Mouse (Mus musculus): Measurements from ENCODE around the gene Slc7a6. TPM values are rescaled to one million over a fixed set of nuclear protein-coding genes. Genes with fewer than 3 reads are reported as not detected.

The Slc7a6 gene
- polyA plus RNA-seq, 2 experiments, result 42.1 to 55.7 TPM

DNA sequence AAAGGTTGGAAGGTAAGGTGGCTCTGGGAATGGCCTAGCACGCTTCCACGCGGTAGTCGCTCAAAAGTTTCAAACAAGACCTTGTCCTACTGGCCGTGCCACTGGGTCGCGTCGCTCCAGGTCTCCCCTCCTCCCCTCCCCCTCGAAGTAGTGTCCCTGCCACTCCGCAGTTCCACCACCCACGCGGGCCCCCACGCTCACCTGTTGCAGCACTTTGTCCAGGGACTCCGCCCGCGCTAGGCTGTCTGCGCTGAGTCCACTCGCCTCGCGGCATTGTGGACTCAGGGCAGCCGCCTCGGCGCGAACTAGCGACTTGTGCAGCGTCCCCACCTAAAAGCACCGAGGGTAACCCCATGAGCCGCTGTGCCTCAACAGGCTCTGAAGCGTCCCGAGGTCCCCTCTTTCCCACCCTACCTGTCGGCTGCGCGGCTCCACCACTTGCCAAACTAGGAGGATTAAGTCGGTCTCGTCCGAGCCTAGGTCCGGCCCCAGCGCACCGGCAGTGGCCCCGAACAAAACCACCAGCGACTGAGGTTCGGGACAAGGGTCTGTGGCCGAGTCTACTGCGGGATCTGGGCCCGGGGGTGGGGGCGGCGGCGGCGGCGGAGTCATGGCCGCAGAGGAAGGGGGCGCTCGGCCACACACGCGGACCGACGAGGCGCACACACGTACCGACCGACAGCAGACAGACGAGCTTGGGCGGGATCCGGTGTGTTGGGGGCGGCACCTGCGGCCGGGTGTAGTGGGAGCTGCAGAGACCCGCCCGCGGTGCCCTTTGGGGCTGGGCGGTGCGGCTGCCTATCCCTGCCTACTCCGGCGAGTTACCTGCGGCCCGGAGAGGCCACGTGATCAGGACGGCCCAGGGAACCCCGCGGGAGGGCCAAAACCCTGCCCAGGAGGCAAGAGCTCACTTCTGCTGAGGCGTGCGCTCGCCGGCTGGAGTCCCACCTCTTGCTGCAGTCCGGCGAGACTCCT is 32.2 kb upstream of the Slc7a6 start, which contains the start of gene Esrp2:
Gene Esrp2 (minus strand): TSS at position 819 of the 975 bp plus-strand sequence.
- Histone ChIP-seq H3K9me3 (ENCODE audit: control insufficient read depth, low read length) (no peaks in the 10 kb centered on the region), H3K4me3 (replicated peaks; ENCODE audit: low read length) (peak within 1 kb of the TSS; percentile 49), H3K4me1 (ENCODE audit: control insufficient read depth, insufficient read depth, low read length) (peaks cover 16% of the 10 kb centered on the region), H3K9ac (ENCODE audit: low read depth, low read length, severe bottlenecking) (peak within 1 kb of the TSS; percentile 54), H3K27me3 (ENCODE audit: control insufficient read depth, insufficient read depth, low read length) (peaks cover 43% of the 10 kb centered on the region), H3K4me2 (replicated peaks; ENCODE audit: low read depth, low read length, severe bottlenecking) (peak within 1 kb of the TSS; percentile 93), H3K36me3 (ENCODE audit: control insufficient read depth, insufficient read depth, low read length) (peaks cover 19% of the 10 kb centered on the region), H3K27ac (replicated peaks; ENCODE audit: low read depth, low read length) (no peak within 1 kb of the TSS)
- no peak for TF ChIP-seq POLR2A (IDR thresholded peaks at IDR 0.05; ENCODE audit: borderline replicate concordance, extremely low read depth, insufficient read depth, insufficient read length)
- 1% methylated on average over 74 of the region's 86 CpGs for whole genome bisulfite sequencing
- DNase-seq (ENCODE audit: low spot score) (no peak), ATAC-seq (ENCODE audit: low FRiP score, low read depth) (peak; percentile 28; the same call in 1 of the 2 replicates)

GRCm38 (mm10) chr8:106137218-106137905 is 31.3 kb upstream of the Slc7a6 start:
- no peak for TF ChIP-seq POLR2A (IDR thresholded peaks at IDR 0.05; ENCODE audit: borderline replicate concordance, extremely low read depth, insufficient read depth, insufficient read length)
- peaks cover 11% of the 10 kb centered on the region for H3K36me3 ChIP-seq (ENCODE audit: control insufficient read depth, insufficient read depth, low read length)
- H3K4me1 ChIP-seq (ENCODE audit: control insufficient read depth, insufficient read depth, low read length), result peaks cover 16% of the 10 kb centered on the region
- H3K27me3 ChIP-seq (ENCODE audit: control insufficient read depth, insufficient read depth, low read length), result peaks cover 43% of the 10 kb centered on the region
- ATAC-seq (ENCODE audit: low FRiP score, low read depth), result no peak
- no peak for DNase-seq (ENCODE audit: low spot score)
- H3K9me3 ChIP-seq (ENCODE audit: control insufficient read depth, low read length), result no peaks in the 10 kb centered on the region
- WGBS, result 4% methylated on average over 22 of the region's 22 CpGs
- peak overlapping the region; percentile 93 for H3K4me2 ChIP-seq (replicated peaks; ENCODE audit: low read depth, low read length, severe bottlenecking)
- H3K4me3 ChIP-seq (replicated peaks; ENCODE audit: low read length), result peak overlapping the region; percentile 49
- H3K27ac ChIP-seq (replicated peaks; ENCODE audit: low read depth, low read length), result no peak overlapping the region
- peak overlapping the region; percentile 54 for H3K9ac ChIP-seq (ENCODE audit: low read depth, low read length, severe bottlenecking)

GRCm38 (mm10) chr8:106137906-106138477 is 30.7 kb upstream of the Slc7a6 start:
- TF ChIP-seq POLR2A (IDR thresholded peaks at IDR 0.05; ENCODE audit: borderline replicate concordance, extremely low read depth, insufficient read depth, insufficient read length), result no peak
- DNase-seq (ENCODE audit: low spot score) (peak; percentile 61), ATAC-seq (ENCODE audit: low FRiP score, low read depth) (peak; percentile 69)
- Histone ChIP-seq H3K9ac (ENCODE audit: low read depth, low read length, severe bottlenecking) (peak overlapping the region; percentile 54), H3K9me3 (ENCODE audit: control insufficient read depth, low read length) (no peaks in the 10 kb centered on the region), H3K4me2 (replicated peaks; ENCODE audit: low read depth, low read length, severe bottlenecking) (peak overlapping the region; percentile 93), H3K27ac (replicated peaks; ENCODE audit: low read depth, low read length) (0 out of 2 replicates have a peak overlapping the region, but pooled peaks have one; percentile 27), H3K27me3 (ENCODE audit: control insufficient read depth, insufficient read depth, low read length) (peaks cover 43% of the 10 kb centered on the region), H3K4me3 (replicated peaks; ENCODE audit: low read length) (peak overlapping the region; percentile 49), H3K4me1 (ENCODE audit: control insufficient read depth, insufficient read depth, low read length) (peaks cover 16% of the 10 kb centered on the region), H3K36me3 (ENCODE audit: control insufficient read depth, insufficient read depth, low read length) (peaks cover 5% of the 10 kb centered on the region; the same call in 1 of the 2 replicates)
- WGBS, result under 1% methylated on average over 20 of the region's 24 CpGs

- Histone ChIP-seq H3K4me1 (ENCODE audit: control insufficient read depth, insufficient read depth, low read length) (peaks cover 16% of the 10 kb centered on the region), H3K27me3 (ENCODE audit: control insufficient read depth, insufficient read depth, low read length) (peaks cover 41% of the 10 kb centered on the region), H3K9me3 (ENCODE audit: control insufficient read depth, low read length) (no peaks in the 10 kb centered on the region), H3K9ac (ENCODE audit: low read depth, low read length, severe bottlenecking) (peak overlapping the region; percentile 54), H3K4me2 (replicated peaks; ENCODE audit: low read depth, low read length, severe bottlenecking) (peak overlapping the region; percentile 93), H3K27ac (replicated peaks; ENCODE audit: low read depth, low read length) (0 out of 2 replicates have a peak overlapping the region, but pooled peaks have one; percentile 27), H3K36me3 (ENCODE audit: control insufficient read depth, insufficient read depth, low read length) (no peaks in the 10 kb centered on the region), H3K4me3 (replicated peaks; ENCODE audit: low read length) (peak overlapping the region; percentile 49)
- TF ChIP-seq POLR2A (IDR thresholded peaks at IDR 0.05; ENCODE audit: borderline replicate concordance, extremely low read depth, insufficient read depth, insufficient read length), result no peak
- WGBS, result 18% methylated on average over 7 of the region's 7 CpGs
- DNase-seq (ENCODE audit: low spot score) (no peak), ATAC-seq (ENCODE audit: low FRiP score, low read depth) (no peak)
These were observed 30.0 kb upstream of the Slc7a6 start for GRCm38 (mm10) chr8:106138616-106139015.

GRCm38 (mm10) chr8:106140191-106140590 is 28.5 kb upstream of the Slc7a6 start:
- no peak for DNase-seq (ENCODE audit: low spot score)
- WGBS, result 66% methylated on average over 5 of the region's 5 CpGs
- H3K27me3 ChIP-seq (ENCODE audit: control insufficient read depth, insufficient read depth, low read length), result peaks cover 26% of the 10 kb centered on the region
- TF ChIP-seq POLR2A (IDR thresholded peaks at IDR 0.05; ENCODE audit: borderline replicate concordance, extremely low read depth, insufficient read depth, insufficient read length), result no peak
- peaks cover 16% of the 10 kb centered on the region for H3K4me1 ChIP-seq (ENCODE audit: control insufficient read depth, insufficient read depth, low read length)
- no peak overlapping the region for H3K4me2 ChIP-seq (replicated peaks; ENCODE audit: low read depth, low read length, severe bottlenecking)
- H3K9me3 ChIP-seq (ENCODE audit: control insufficient read depth, low read length), result no peaks in the 10 kb centered on the region
- H3K9ac ChIP-seq (ENCODE audit: low read depth, low read length, severe bottlenecking), result no peak overlapping the region
- H3K36me3 ChIP-seq (ENCODE audit: control insufficient read depth, insufficient read depth, low read length), result no peaks in the 10 kb centered on the region
- no peak overlapping the region for H3K27ac ChIP-seq (replicated peaks; ENCODE audit: low read depth, low read length)
- H3K4me3 ChIP-seq (replicated peaks; ENCODE audit: low read length), result no peak overlapping the region
- no peak for ATAC-seq (ENCODE audit: low FRiP score, low read depth)
